Mouse (Mus musculus) spleen, postnatal 10 days (tissue): ENCODE measurements around the gene Setd4.
"Not testable (repeated sequence)": the region's sequence is repeated elsewhere in the genome, so short reads cannot be mapped to it uniquely, and the experiment has no call there.

Experiments used
- DNase-seq, 2 experiments: peaks; one replicate each; pipeline ENCODE4 v3.0.0; 2021 to 2022; ENCODE audit warnings: low spot score in 2 of 2

Gene Setd4

GRCm38 (mm10) chr16:93603439-93604212 is at the start of gene Setd4:
TSS of gene Setd4 (minus strand) at chr16:93604063.
- peak; percentile 88 to 89 for DNase-seq

GRCm38 (mm10) chr16:93648441-93649183 is 44.7 kb upstream of the Setd4 start:
- DNase-seq = no peak

- DNase-seq = no peak
Measured at GRCm38 (mm10) chr16:93644006-93644405, 40.1 kb upstream of the Setd4 start.

GRCm38 (mm10) chr16:93627761-93628400 is 24.0 kb upstream of the Setd4 start, which contains the start of gene Gm5678:
TSS of gene Gm5678 (plus strand) at chr16:93628097.
- DNase-seq = no peak

GRCm38 (mm10) chr16:93626745-93627144 is 22.9 kb upstream of the Setd4 start:
- no peak for DNase-seq

GRCm38 (mm10) chr16:93624671-93625070 is 20.8 kb upstream of the Setd4 start:
- no peak for DNase-seq

GRCm38 (mm10) chr16:93623759-93624158 is 19.9 kb upstream of the Setd4 start:
- DNase-seq = not testable (repeated sequence)

GRCm38 (mm10) chr16:93615118-93615870 is 11.4 kb upstream of the Setd4 start:
- peak; percentile 78 to 90 for DNase-seq

GRCm38 (mm10) chr16:93610961-93611360 is 7.1 kb upstream of the Setd4 start:
- DNase-seq = no peak

- no peak for DNase-seq
Measured at GRCm38 (mm10) chr16:93609796-93610195, 5.9 kb upstream of the Setd4 start.

- DNase-seq = no peak
Measured at GRCm38 (mm10) chr16:93608731-93609130, 4.9 kb upstream of the Setd4 start.

GRCm38 (mm10) chr16:93607669-93608101 is 3.8 kb upstream of the Setd4 start:
- DNase-seq = peak; percentile 77 to 88

- no peak for DNase-seq
Measured at GRCm38 (mm10) chr16:93606146-93606545, 2.3 kb upstream of the Setd4 start.

- no peak for DNase-seq
Measured at GRCm38 (mm10) chr16:93605553-93605952, 1.7 kb upstream of the Setd4 start, which contains the start of gene Cbr1. TSS of gene Cbr1 (plus strand) at chr16:93605853.

- no peak for DNase-seq
Measured at GRCm38 (mm10) chr16:93604481-93604969, 662 bp upstream of the Setd4 start.

GRCm38 (mm10) chr16:93599461-93599860 is 4.4 kb downstream of the Setd4 start:
- DNase-seq = no peak

GRCm38 (mm10) chr16:93597551-93597950 is 6.3 kb downstream of the Setd4 start:
- peak in 1 of 2 experiments; percentile 13 for DNase-seq

GRCm38 (mm10) chr16:93596807-93597206 is 7.1 kb downstream of the Setd4 start:
- DNase-seq = peak in 1 of 2 experiments; percentile 6

- DNase-seq = peak in 1 of 2 experiments; percentile 10
Measured at GRCm38 (mm10) chr16:93595766-93596165, 8.1 kb downstream of the Setd4 start.

GRCm38 (mm10) chr16:93594448-93594847 is 9.4 kb downstream of the Setd4 start:
- no peak for DNase-seq

- DNase-seq = no peak
Measured at GRCm38 (mm10) chr16:93593406-93593805, 10.5 kb downstream of the Setd4 start.
